Mouse (Mus musculus) kidney, embryonic 14.5 days (tissue): ENCODE data around the gene Efcab7. TPM values are rescaled to one million over a fixed set of nuclear protein-coding genes. Genes with fewer than 3 reads are reported as not detected.

Source experiments
- ATAC-seq: fragments of 200-750 bp; cut with Nextera tagmentation; 2 replicates; pipeline ENCODE4 v1.8.0; 2017; ENCODE audit warnings: moderate number of reproducible peaks, mild to moderate bottlenecking, moderate TSS enrichment, moderate library complexity; ENCODE audit not compliant: low FRiP score, low TSS enrichment
- H3K27ac ChIP-seq: fragments of 300-500 bp; sonication (generic); 2 replicates; pipeline ENCODE4 v1.5.1; 2014; ENCODE audit warnings: low read depth, mild to moderate bottlenecking, low read length, moderate library complexity, mixed read lengths
- H3K27me3 ChIP-seq: fragments of 300-500 bp; sonication (generic); 2 replicates; pipeline ENCODE4 v1.6.1; 2014; ENCODE audit warnings: mild to moderate bottlenecking, low read length; ENCODE audit not compliant: control insufficient read depth, insufficient read depth
- H3K36me3 ChIP-seq: fragments of 300-500 bp; sonication (generic); 2 replicates; pipeline ENCODE4 v1.6.1; 2014; ENCODE audit warnings: low read length, mixed read lengths; ENCODE audit not compliant: control insufficient read depth, insufficient read depth
- H3K4me1 ChIP-seq: fragments of 300-500 bp; sonication (generic); 2 replicates; pipeline ENCODE4 v1.6.1; 2014; ENCODE audit warnings: low read length, mixed read lengths; ENCODE audit not compliant: control insufficient read depth, insufficient read depth
- H3K4me2 ChIP-seq: fragments of 300-500 bp; sonication (generic); replicated peaks from 2 replicates; pipeline ENCODE4 v1.6.1; 2014; ENCODE audit warnings: low read depth, mild to moderate bottlenecking, low read length
- H3K4me3 ChIP-seq: fragments of 300-500 bp; sonication (generic); 2 replicates; pipeline ENCODE4 v1.5.1; 2014; ENCODE audit warnings: mild to moderate bottlenecking, low read length
- H3K9ac ChIP-seq: fragments of 300-500 bp; sonication (generic); 2 replicates; pipeline ENCODE4 v1.6.1; 2014; ENCODE audit warnings: low read depth, mild to moderate bottlenecking, low read length, moderate library complexity
- H3K9me3 ChIP-seq: fragments of 300-500 bp; sonication (generic); 2 replicates; pipeline ENCODE4 v1.6.1; 2016; ENCODE audit warnings: low read length; ENCODE audit not compliant: control insufficient read depth
- WGBS: fragments of 180-500 bp; shearing (Covaris S2); extraction: QIAGEN DNeasy Blood & Tissue Kit; methylation state at CpG from one replicate; pipeline ENCODE4 v1.1.7; 2014; 5-methylcytosine and 5-hydroxymethylcytosine counted together
- polyA plus RNA-seq: library from polyadenylated mRNA; unstranded; fragments of >200 nt; fragmentation: Nextera tagmentation; extraction: Ambion mirVana; gene quantifications from 2 replicates; pipeline ENCODE4 v1.2.1, GENCODE M21; 2014

Gene Efcab7
- polyA plus RNA-seq, 1 experiment from 2014 or later = 23.7 TPM

- Histone ChIP-seq H3K9me3 (no peaks in the 10 kb centered on the region), H3K4me1 (peaks cover 3% of the 10 kb centered on the region; the same call in 1 of the 2 replicates), H3K27me3 (no peaks in the 10 kb centered on the region), H3K27ac (no peak overlapping the region), H3K4me2 (no peak overlapping the region), H3K9ac (no peak overlapping the region), H3K36me3 (no peaks in the 10 kb centered on the region), H3K4me3 (no peak overlapping the region)
- no peak for ATAC-seq
- WGBS = 66% methylated on average over 10 of the region's 10 CpGs
These were observed 126.4 kb downstream of the Efcab7 start for GRCm38 (mm10) chr4:99955396-99955795.

- Histone ChIP-seq H3K27ac (no peak overlapping the region), H3K27me3 (no peaks in the 10 kb centered on the region), H3K4me1 (peaks cover 3% of the 10 kb centered on the region; the same call in 1 of the 2 replicates), H3K4me3 (no peak overlapping the region), H3K9ac (no peak overlapping the region), H3K9me3 (no peaks in the 10 kb centered on the region), H3K4me2 (no peak overlapping the region), H3K36me3 (no peaks in the 10 kb centered on the region)
- WGBS = 88% methylated on average over 4 of the region's 4 CpGs
- ATAC-seq = no peak
These were observed 128.2 kb downstream of the Efcab7 start for GRCm38 (mm10) chr4:99957186-99957585.

- Histone ChIP-seq H3K27ac (no peak overlapping the region), H3K4me3 (no peak overlapping the region), H3K27me3 (no peaks in the 10 kb centered on the region), H3K9me3 (no peaks in the 10 kb centered on the region), H3K36me3 (no peaks in the 10 kb centered on the region), H3K4me1 (peaks cover 3% of the 10 kb centered on the region; the same call in 1 of the 2 replicates), H3K9ac (no peak overlapping the region), H3K4me2 (no peak overlapping the region)
- ATAC-seq = no peak
- 83% methylated on average over 7 of the region's 7 CpGs for WGBS
These were observed 129.3 kb downstream of the Efcab7 start for GRCm38 (mm10) chr4:99958084-99958815.

DNA sequence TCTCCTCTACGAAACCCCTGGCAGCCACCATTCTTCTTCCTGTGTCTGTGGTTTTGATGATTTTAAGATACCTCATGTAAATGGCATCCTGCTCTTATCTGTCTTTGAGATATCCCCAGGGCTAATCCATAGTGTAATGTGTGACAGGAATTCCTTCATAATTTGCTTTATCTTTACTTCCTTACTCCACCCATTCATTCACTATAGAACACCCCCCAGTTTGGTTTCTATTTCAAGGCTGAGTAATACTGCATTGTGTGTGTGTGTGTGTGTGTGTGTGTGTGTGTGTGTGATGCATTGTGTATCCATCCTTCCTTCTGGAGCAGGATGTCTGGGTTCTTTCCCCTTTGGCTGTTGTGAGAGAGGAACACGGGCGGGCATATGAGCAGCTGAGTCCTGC, 130.3 kb downstream of the Efcab7 start:
- no peak overlapping the region for H3K4me2 ChIP-seq
- no peaks in the 10 kb centered on the region for H3K27me3 ChIP-seq
- no peak overlapping the region for H3K9ac ChIP-seq
- peaks cover 3% of the 10 kb centered on the region; the same call in 1 of the 2 replicates for H3K4me1 ChIP-seq
- no peaks in the 10 kb centered on the region for H3K9me3 ChIP-seq
- no peak overlapping the region for H3K27ac ChIP-seq
- 84% methylated on average over 3 of the region's 3 CpGs for WGBS
- no peak for ATAC-seq
- no peaks in the 10 kb centered on the region for H3K36me3 ChIP-seq
- H3K4me3 ChIP-seq = no peak overlapping the region

Other genes with a start within 250 kb of the Efcab7 start
- gene Foxd3, start 172.9 kb upstream of the Efcab7 start, polyA plus RNA-seq = not detected in 2 replicates
- 27.2 and 34.1 TPM in 2 replicates for gene Alg6, start 113.5 kb upstream of the Efcab7 start, polyA plus RNA-seq
- 37.0 and 58.3 TPM in 2 replicates for gene Pgm1, start 100.2 kb downstream of the Efcab7 start, polyA plus RNA-seq
- gene Itgb3bp, start 100.6 kb downstream of the Efcab7 start, polyA plus RNA-seq = 39.6 and 63.4 TPM in 2 replicates